ENCODE assay signal across 8 mouse cellular contexts in genomic region chr4:118409142-118409900, GRCm38 (mm10). TPM values are rescaled to one million over a fixed set of nuclear protein-coding genes. Genes with fewer than 3 reads are reported as not detected.
DNase-seq lines count a peak whose midpoint lies in the region; ATAC-seq and TF ChIP-seq lines count a peak whose summit lies in the region.

Gene Szt2 (minus strand): TSS chr4:118409273.
Gene Med8 (plus strand): TSS chr4:118409337.

- peaks cover 41% of the 10 kb centered on the region for H3K36me3 ChIP-seq in forebrain, embryonic 15.5 days

- no peaks in the 10 kb centered on the region for H3K9me3 ChIP-seq in forebrain, embryonic 15.5 days

- peak within 1 kb of the TSS; percentile 89 for H3K4me3 ChIP-seq in forebrain, embryonic 15.5 days
- H3K4me3 ChIP-seq in lung, adult 2 months (replicated peaks; ENCODE audit: extremely low read depth, low read depth, low read length): peak within 1 kb of the TSS; percentile 97

- H3K27me3 ChIP-seq in forebrain, embryonic 15.5 days: no peaks in the 10 kb centered on the region

- peaks cover 19% of the 10 kb centered on the region for H3K4me1 ChIP-seq in forebrain, embryonic 15.5 days
- H3K4me1 ChIP-seq in lung, adult 2 months (ENCODE audit: control insufficient read depth, insufficient read depth, low read length): peaks cover 8% of the 10 kb centered on the region

- WGBS in forebrain, embryonic 15.5 days: under 1% methylated on average over 53 of the region's 53 CpGs
- 1% methylated on average over 53 of the region's 53 CpGs for WGBS in lung, adult 2 months

- DNase-seq in ES-CJ7 (ENCODE audit: low read depth, low spot score): peak; percentile 91
- DNase-seq in cerebellum, adult 11 months: peak; percentile 81
- peak; percentile 86 for DNase-seq in heart, postnatal 25 days (ENCODE audit: low spot score)
- peak; percentile 91 to 95 for DNase-seq in layer of hippocampus, adult 18-20 months (ENCODE audit: low spot score in 2 of 2)
- peak; percentile 89 for DNase-seq in lung, adult 2 months
- peak; percentile 83 to 89 for DNase-seq in thymus, adult 18-20 months

- H3K4me2 ChIP-seq in forebrain, embryonic 15.5 days (replicated peaks): peak within 1 kb of the TSS; percentile 78

- intact Hi-C loops in heart, postnatal 25 days (cut with DNase I): loop anchor here (2.0 kb wide), 1 partner anchor 17 kb away; no protein-coding TSS in a partner anchor

- peak; percentile 94 for ATAC-seq in forebrain, embryonic 15.5 days (replicated peaks)
- ATAC-seq in neutrophil, adult 5-6 weeks (ENCODE audit: extremely low read depth, insufficient number of reproducible peaks, low FRiP score, poor library complexity, severe bottlenecking): peak; percentile 98

- peak; percentile 62 for TF ChIP-seq POLR2A in lung, adult 2 months (IDR thresholded peaks at IDR 0.05; ENCODE audit: borderline replicate concordance, extremely low read depth, low read depth, low read length)

- peak within 1 kb of the TSS; percentile 59 for H3K27ac ChIP-seq in forebrain, embryonic 15.5 days (replicated peaks)

- H3K9ac ChIP-seq in forebrain, embryonic 15.5 days (replicated peaks): peak within 1 kb of the TSS; percentile 94

- TF ChIP-seq CTCF in lung, adult 2 months (IDR thresholded peaks at IDR 0.05; ENCODE audit: insufficient read depth, low read length): no peak

RNA-seq across cellular contexts. Expression of gene Szt2, which starts in this region (rescaled TPM):
- polyA plus RNA-seq in forebrain, embryonic 15.5 days (2015; fragmentation: Nextera tagmentation; extraction: Ambion mirVana): 10.9 and 12.7 TPM in 2 replicates
- total RNA-seq in heart, postnatal 25 days (2021): 10 to 100 TPM; 11.3 to 13.1 TPM
- 10 to 100 TPM; 29.7 to 34.4 TPM for total RNA-seq in layer of hippocampus, adult 18-20 months (2021)
- polyA plus RNA-seq in lung, adult 2 months (2012; rRNA removed): 48.5 and 54.4 TPM in 2 replicates
- total RNA-seq in neutrophil, adult 5-6 weeks (2017): 15.8 and 17.5 TPM in 2 replicates

RNA-seq across cellular contexts. Expression of gene Med8, which starts in this region (rescaled TPM):
- polyA plus RNA-seq in forebrain, embryonic 15.5 days (2015; fragmentation: Nextera tagmentation; extraction: Ambion mirVana): 115 and 122 TPM in 2 replicates
- total RNA-seq in heart, postnatal 25 days (2021): 10 to 100 TPM; 35.7 to 47.1 TPM
- 10 to 100 TPM; 47.3 to 52.7 TPM for total RNA-seq in layer of hippocampus, adult 18-20 months (2021)
- 20.8 and 38.4 TPM in 2 replicates for polyA plus RNA-seq in lung, adult 2 months (2012; rRNA removed)
- total RNA-seq in neutrophil, adult 5-6 weeks (2017): 85.8 and 105 TPM in 2 replicates

Comparison
In these comparisons a context has a peak if more than half of its experiments do, and no peak if none do; other contexts are left out.
1. Peak in every context shown above with its lines: DNase-seq, ATAC-seq, H3K4me3 ChIP-seq and H3K27ac ChIP-seq.